Comparison of ENCODE assay signal across 8 mouse cellular contexts in genomic region chr11:120268195-120268967, GRCm38 (mm10). TPM values are rescaled to one million over a fixed set of nuclear protein-coding genes. Genes with fewer than 3 reads are reported as not detected.
DNase-seq lines count a peak whose midpoint lies in the region; ATAC-seq lines count a peak whose summit lies in the region.

No protein-coding gene starts in this region.

- peak overlapping the region; percentile 60; the same call in 1 of the 2 replicates for H3K27ac ChIP-seq in forebrain, embryonic 10.5 days
- H3K27ac ChIP-seq in forebrain, embryonic 11.5 days (ENCODE audit: low read depth, low read length) = no peak overlapping the region
- peak overlapping the region; percentile 43; the same call in 1 of the 2 replicates for H3K27ac ChIP-seq in midbrain, embryonic 15.5 days
- H3K27ac ChIP-seq in liver, embryonic 12.5 days = no peak overlapping the region

- no peak overlapping the region for H3K4me2 ChIP-seq in forebrain, embryonic 11.5 days (ENCODE audit: low read depth, low read length, severe bottlenecking)
- no peak overlapping the region for H3K4me2 ChIP-seq in midbrain, embryonic 15.5 days
- no peak overlapping the region for H3K4me2 ChIP-seq in liver, embryonic 12.5 days

- ATAC-seq in forebrain, embryonic 11.5 days (replicated peaks; ENCODE audit: low FRiP score) = no peak
- ATAC-seq in midbrain, embryonic 15.5 days (replicated peaks) = 0 out of 2 replicates have a peak, but pooled peaks have one; percentile 10
- ATAC-seq in liver, embryonic 12.5 days = no peak

- H3K4me3 ChIP-seq in forebrain, embryonic 10.5 days = no peak overlapping the region
- no peak overlapping the region for H3K4me3 ChIP-seq in forebrain, embryonic 11.5 days (ENCODE audit: low read depth, low read length)
- no peak overlapping the region for H3K4me3 ChIP-seq in midbrain, embryonic 15.5 days
- no peak overlapping the region for H3K4me3 ChIP-seq in liver, embryonic 12.5 days

- no peak overlapping the region for H3K9ac ChIP-seq in forebrain, embryonic 11.5 days (ENCODE audit: low read length)
- no peak overlapping the region for H3K9ac ChIP-seq in midbrain, embryonic 15.5 days
- no peak overlapping the region for H3K9ac ChIP-seq in liver, embryonic 12.5 days

- WGBS in forebrain, embryonic 10.5 days = 86% methylated on average over 10 of the region's 10 CpGs
- 82% methylated on average over 10 of the region's 10 CpGs for WGBS in forebrain, embryonic 11.5 days
- 58% methylated on average over 10 of the region's 10 CpGs for WGBS in midbrain, embryonic 15.5 days
- WGBS in liver, embryonic 12.5 days (ENCODE audit: insufficient replicate concordance) = 74% methylated on average over 10 of the region's 10 CpGs

- peaks cover 74% of the 10 kb centered on the region for H3K4me1 ChIP-seq in forebrain, embryonic 10.5 days
- peaks cover 25% of the 10 kb centered on the region for H3K4me1 ChIP-seq in forebrain, embryonic 11.5 days (replicated peaks; ENCODE audit: control insufficient read depth, insufficient read depth, low read length)
- peaks cover 35% of the 10 kb centered on the region for H3K4me1 ChIP-seq in midbrain, embryonic 15.5 days
- peaks cover 30% of the 10 kb centered on the region for H3K4me1 ChIP-seq in liver, embryonic 12.5 days

- no peak for DNase-seq in forebrain, embryonic 10.5 days (ENCODE audit: extremely low spot score, low spot score)
- no peak for DNase-seq in forebrain, embryonic 11.5 days (ENCODE audit: low spot score)
- DNase-seq in A20 (ENCODE audit: low read depth, low spot score) = peak; percentile 47
- DNase-seq in frontal cortex, adult 2 months (ENCODE audit: extremely low spot score in 1 of 2, low spot score in 1 of 2) = peak; percentile 38 to 68
- DNase-seq in spleen, postnatal 10 days (ENCODE audit: low spot score in 2 of 2) = no peak
- no peak for DNase-seq in spleen, postnatal 14 days (ENCODE audit: low spot score in 2 of 2)

- peaks cover 100% of the 10 kb centered on the region for H3K36me3 ChIP-seq in forebrain, embryonic 10.5 days (replicated peaks)
- H3K36me3 ChIP-seq in forebrain, embryonic 11.5 days (ENCODE audit: control insufficient read depth, insufficient read depth, low read length) = peaks cover 14% of the 10 kb centered on the region
- H3K36me3 ChIP-seq in midbrain, embryonic 15.5 days (replicated peaks) = peaks cover 17% of the 10 kb centered on the region; the same call in 1 of the 2 replicates
- H3K36me3 ChIP-seq in liver, embryonic 12.5 days = peaks cover 25% of the 10 kb centered on the region

- no peaks in the 10 kb centered on the region for H3K27me3 ChIP-seq in forebrain, embryonic 10.5 days (ENCODE audit: poor library complexity, severe bottlenecking)
- H3K27me3 ChIP-seq in forebrain, embryonic 11.5 days (ENCODE audit: control insufficient read depth, insufficient read depth, low read length) = no peaks in the 10 kb centered on the region
- no peaks in the 10 kb centered on the region for H3K27me3 ChIP-seq in midbrain, embryonic 15.5 days (replicated peaks)
- H3K27me3 ChIP-seq in liver, embryonic 12.5 days (replicated peaks) = 0 out of 2 replicates have a peak, but pooled peaks cover 4% of the 10 kb centered on the region

- no peaks in the 10 kb centered on the region for H3K9me3 ChIP-seq in forebrain, embryonic 10.5 days
- no peaks in the 10 kb centered on the region for H3K9me3 ChIP-seq in forebrain, embryonic 11.5 days (ENCODE audit: control insufficient read depth, low read length)
- no peaks in the 10 kb centered on the region for H3K9me3 ChIP-seq in midbrain, embryonic 15.5 days
- H3K9me3 ChIP-seq in liver, embryonic 12.5 days (replicated peaks) = no peaks in the 10 kb centered on the region

RNA-seq across cellular contexts. Expression of gene Bahcc1, which starts 35.6 kb away (rescaled TPM):
- 13.7 and 16.1 TPM in 2 replicates for polyA plus RNA-seq in forebrain, embryonic 10.5 days (2016; fragmentation: Nextera tagmentation; extraction: Ambion mirVana)
- polyA plus RNA-seq in forebrain, embryonic 11.5 days (2014; fragmentation: Nextera tagmentation; extraction: Ambion mirVana) = 25.2 and 30.3 TPM in 2 replicates
- polyA plus RNA-seq in frontal cortex, adult 2 months (2012; rRNA removed) = 16.9 and 17.2 TPM in 2 replicates
- polyA plus RNA-seq in midbrain, embryonic 15.5 days (2015; fragmentation: Nextera tagmentation; extraction: Ambion mirVana) = 16.2 and 16.7 TPM in 2 replicates
- polyA plus RNA-seq in liver, embryonic 12.5 days (2016; fragmentation: Nextera tagmentation; extraction: Ambion mirVana) = 3.0 and 3.5 TPM in 2 replicates

Comparison
In these comparisons a context has a peak if more than half of its experiments do, and no peak if none do; other contexts are left out.
1. H3K27ac ChIP-seq: peak in forebrain, embryonic 10.5 days (single experiment) and midbrain, embryonic 15.5 days (single experiment); none in forebrain, embryonic 11.5 days (single experiment) and liver, embryonic 12.5 days (single experiment).
2. DNase-seq: peak in A20 (single experiment) and frontal cortex, adult 2 months (2 of 2); none in forebrain, embryonic 10.5 days (single experiment), forebrain, embryonic 11.5 days (single experiment), spleen, postnatal 10 days (0 of 2) and spleen, postnatal 14 days (0 of 2).